Mouse (Mus musculus): Measurements from ENCODE around the gene Scaf4. TPM values are rescaled to one million over a fixed set of nuclear protein-coding genes. Genes with fewer than 3 reads are reported as not detected.

Gene Scaf4
- polyA plus RNA-seq, 1 experiment from 2014 or later: 29.4 TPM

DNA sequence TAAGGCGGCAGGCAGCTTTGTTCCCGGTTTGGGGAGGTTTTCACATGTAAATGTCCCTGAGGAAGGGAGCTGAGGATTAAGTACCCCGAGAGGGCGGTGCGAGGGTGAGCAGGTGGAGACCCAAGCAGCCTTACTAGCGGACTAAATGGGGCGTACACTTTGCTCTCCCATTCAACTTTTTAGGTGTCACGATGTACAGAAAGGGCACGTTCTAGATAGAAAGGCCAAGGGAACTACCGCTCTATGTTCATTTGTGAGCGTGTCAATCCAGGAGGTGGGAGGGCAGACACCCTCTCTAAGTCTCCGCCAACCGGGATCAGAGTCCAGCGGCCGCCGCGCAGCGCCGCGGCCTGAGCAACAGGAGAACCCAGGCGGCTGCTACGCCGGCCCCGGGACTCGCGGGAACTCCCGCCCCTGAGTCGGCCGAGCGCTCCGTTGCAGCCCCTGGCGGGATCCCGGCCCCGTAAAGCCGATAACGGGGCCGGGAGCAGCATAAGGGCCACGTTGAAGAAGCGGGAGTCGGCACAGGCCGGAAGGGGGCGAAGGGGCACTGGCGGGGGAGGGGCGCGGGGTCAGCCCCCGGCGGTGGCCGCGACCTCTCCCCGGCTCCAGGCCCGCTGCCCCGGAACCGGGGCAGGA lies 918 bp downstream of the Scaf4 start:
- no peaks in the 10 kb centered on the region for H3K27me3 ChIP-seq
- peak overlapping the region; percentile 97 for H3K9ac ChIP-seq (replicated peaks)
- H3K9me3 ChIP-seq: no peaks in the 10 kb centered on the region
- ATAC-seq: peak; percentile 1
- H3K4me1 ChIP-seq (replicated peaks): peaks cover 50% of the 10 kb centered on the region
- H3K36me3 ChIP-seq: no peaks in the 10 kb centered on the region
- under 1% methylated on average over 45 of the region's 53 CpGs for WGBS
- H3K4me2 ChIP-seq (replicated peaks): peak overlapping the region; percentile 92
- H3K4me3 ChIP-seq (replicated peaks): peak overlapping the region; percentile 100
- H3K27ac ChIP-seq: peak overlapping the region; percentile 97

DNA sequence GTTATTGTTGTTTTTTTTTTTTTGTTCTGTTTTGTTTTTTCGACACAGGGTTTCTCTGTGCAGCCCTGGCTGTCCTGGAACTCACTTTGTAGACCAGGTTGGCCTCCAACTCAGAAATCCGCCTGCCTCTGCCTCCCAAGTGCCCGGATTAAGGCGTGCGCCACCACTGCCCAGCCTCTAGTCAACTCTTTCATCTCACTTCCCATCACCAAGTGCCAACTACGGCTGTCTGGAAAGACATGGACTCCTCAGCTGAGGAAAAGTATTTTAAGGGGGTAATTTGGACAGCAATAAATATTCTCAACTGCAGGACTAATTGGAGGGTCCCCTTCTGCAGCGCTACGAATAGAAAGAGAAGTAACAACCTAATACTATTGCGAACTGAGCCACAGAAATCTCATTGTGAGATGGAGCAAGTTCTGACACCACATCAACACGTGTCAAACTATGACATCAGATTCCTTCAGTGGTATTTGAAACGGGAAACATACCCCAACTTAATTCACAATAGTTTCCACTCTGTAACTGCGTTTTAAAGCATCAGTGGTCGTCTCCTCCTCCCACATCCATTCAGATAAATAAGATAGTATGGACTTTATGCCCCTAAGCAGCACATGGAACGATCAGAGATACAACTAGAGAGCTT lies 1.6 kb downstream of the Scaf4 start:
- Histone ChIP-seq H3K9ac (replicated peaks) (peak overlapping the region; percentile 97), H3K4me3 (replicated peaks) (peak overlapping the region; percentile 100), H3K9me3 (no peaks in the 10 kb centered on the region), H3K4me2 (replicated peaks) (peak overlapping the region; percentile 92), H3K4me1 (replicated peaks) (peaks cover 50% of the 10 kb centered on the region), H3K36me3 (no peaks in the 10 kb centered on the region), H3K27ac (peak overlapping the region; percentile 97), H3K27me3 (no peaks in the 10 kb centered on the region)
- 30% methylated on average over 14 of the region's 14 CpGs for WGBS
- ATAC-seq: no peak

GRCm38 (mm10) chr16:90281406-90281805 lies 2.9 kb downstream of the Scaf4 start:
- Histone ChIP-seq H3K36me3 (no peaks in the 10 kb centered on the region), H3K9ac (replicated peaks) (no peak overlapping the region), H3K4me1 (replicated peaks) (peaks cover 50% of the 10 kb centered on the region), H3K9me3 (no peaks in the 10 kb centered on the region), H3K4me3 (replicated peaks) (no peak overlapping the region), H3K4me2 (replicated peaks) (no peak overlapping the region), H3K27me3 (no peaks in the 10 kb centered on the region), H3K27ac (no peak overlapping the region)
- ATAC-seq: no peak
- 94% methylated on average over 9 of the region's 9 CpGs for WGBS

DNA sequence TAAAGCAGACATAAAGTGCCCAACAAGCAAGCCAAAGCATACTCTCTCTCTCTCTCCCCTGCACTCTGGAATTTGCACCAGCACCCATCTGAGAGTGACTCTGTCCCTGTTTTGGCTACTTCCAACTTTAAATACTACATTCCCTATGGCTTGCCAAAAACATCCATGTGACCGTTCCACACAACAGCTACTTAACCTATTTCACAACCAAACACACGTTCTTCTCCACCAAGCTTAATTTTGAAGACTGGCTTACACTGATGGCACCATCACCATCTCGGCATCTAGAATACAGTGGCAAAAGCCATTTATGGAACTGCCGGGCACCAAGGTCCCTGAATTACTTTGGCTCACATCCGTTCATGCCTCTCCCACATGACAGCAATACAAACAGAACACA lies 3.3 kb downstream of the Scaf4 start:
- Histone ChIP-seq H3K4me2 (replicated peaks) (no peak overlapping the region), H3K27ac (no peak overlapping the region), H3K4me1 (replicated peaks) (peaks cover 50% of the 10 kb centered on the region), H3K27me3 (no peaks in the 10 kb centered on the region), H3K9me3 (no peaks in the 10 kb centered on the region), H3K36me3 (no peaks in the 10 kb centered on the region), H3K9ac (replicated peaks) (no peak overlapping the region), H3K4me3 (replicated peaks) (no peak overlapping the region)
- ATAC-seq: no peak
- WGBS: 91% methylated on average over 5 of the region's 5 CpGs

DNA sequence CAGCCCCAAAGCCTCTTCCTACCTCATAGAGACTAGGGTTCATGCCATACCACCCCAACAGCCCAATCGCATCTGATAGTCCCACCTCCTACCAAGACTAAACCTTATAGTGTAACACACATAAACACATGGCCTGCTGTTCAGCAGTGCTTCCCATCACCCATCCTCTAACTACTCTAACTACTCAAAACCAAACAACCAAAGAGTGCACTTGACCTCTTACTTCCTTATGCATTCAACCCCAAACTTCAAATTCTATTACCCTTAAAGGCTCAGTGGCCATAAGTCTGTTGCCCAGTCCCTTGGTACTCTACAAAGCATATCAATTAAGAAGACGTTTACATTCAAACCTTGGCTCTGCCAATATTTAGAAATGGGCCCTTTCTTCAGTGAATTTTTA lies 3.8 kb downstream of the Scaf4 start:
- Histone ChIP-seq H3K36me3 (no peaks in the 10 kb centered on the region), H3K27me3 (no peaks in the 10 kb centered on the region), H3K27ac (no peak overlapping the region), H3K4me3 (replicated peaks) (no peak overlapping the region), H3K9me3 (no peaks in the 10 kb centered on the region), H3K9ac (replicated peaks) (0 out of 2 replicates have a peak overlapping the region, but pooled peaks have one; percentile 10), H3K4me1 (replicated peaks) (peaks cover 50% of the 10 kb centered on the region), H3K4me2 (replicated peaks) (no peak overlapping the region)
- ATAC-seq: no peak
- WGBS: 76% methylated on average over 2 of the region's 2 CpGs

GRCm38 (mm10) chr16:90279058-90279457 lies 5.2 kb downstream of the Scaf4 start:
- ATAC-seq: no peak
- H3K36me3 ChIP-seq: no peaks in the 10 kb centered on the region
- no peak overlapping the region for H3K4me3 ChIP-seq (replicated peaks)
- peaks cover 42% of the 10 kb centered on the region for H3K4me1 ChIP-seq (replicated peaks)
- WGBS: 68% methylated on average over 6 of the region's 6 CpGs
- H3K27ac ChIP-seq: no peak overlapping the region
- H3K9ac ChIP-seq (replicated peaks): no peak overlapping the region
- no peaks in the 10 kb centered on the region for H3K27me3 ChIP-seq
- no peak overlapping the region for H3K4me2 ChIP-seq (replicated peaks)
- H3K9me3 ChIP-seq: no peaks in the 10 kb centered on the region

DNA sequence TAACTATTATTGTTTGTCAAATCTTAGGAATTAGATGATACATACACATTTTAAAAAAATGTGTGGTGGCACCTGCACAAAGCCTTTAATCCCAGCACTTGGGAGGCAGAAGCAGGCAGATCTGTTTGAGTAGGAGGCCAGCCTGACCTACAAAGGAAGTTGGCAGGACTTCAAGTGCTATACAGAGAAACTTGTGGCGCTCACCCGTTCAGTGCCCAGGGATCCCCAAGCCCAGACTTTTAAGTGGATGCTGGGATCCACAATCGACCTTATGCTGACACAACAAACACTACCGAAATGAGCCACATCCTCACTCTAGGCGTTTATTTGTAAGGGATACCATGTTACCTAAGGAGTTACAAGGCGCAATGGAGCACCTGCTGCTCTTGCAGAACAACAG lies 8.8 kb downstream of the Scaf4 start:
- Histone ChIP-seq H3K4me3 (replicated peaks) (no peak overlapping the region), H3K4me2 (replicated peaks) (no peak overlapping the region), H3K9me3 (no peaks in the 10 kb centered on the region), H3K9ac (replicated peaks) (no peak overlapping the region), H3K36me3 (no peaks in the 10 kb centered on the region), H3K27me3 (no peaks in the 10 kb centered on the region), H3K4me1 (replicated peaks) (peaks cover 15% of the 10 kb centered on the region), H3K27ac (no peak overlapping the region)
- 86% methylated on average over 6 of the region's 6 CpGs for WGBS
- no peak for ATAC-seq

DNA sequence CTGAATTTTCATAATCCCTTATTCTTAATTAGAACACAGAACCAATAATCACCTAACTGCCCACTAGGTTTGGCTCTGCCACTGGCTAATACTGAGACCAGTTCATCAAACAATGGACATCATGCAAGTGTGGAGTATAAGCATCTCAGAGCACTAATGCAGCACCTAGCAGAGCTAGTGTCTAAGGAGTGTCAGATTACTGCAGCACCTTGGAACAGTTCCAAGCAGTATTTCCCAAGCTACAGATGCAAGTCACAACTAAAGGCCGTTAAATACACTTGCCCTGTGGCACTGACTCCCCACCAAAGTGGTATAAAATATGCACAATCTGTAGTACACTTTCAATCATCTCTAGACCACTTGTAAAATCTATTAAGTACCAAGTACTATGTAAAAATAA lies 17.7 kb downstream of the Scaf4 start:
- Histone ChIP-seq H3K27ac (no peak overlapping the region), H3K4me2 (replicated peaks) (no peak overlapping the region), H3K27me3 (no peaks in the 10 kb centered on the region), H3K4me1 (replicated peaks) (0 out of 2 replicates have a peak, but pooled peaks cover 3% of the 10 kb centered on the region), H3K36me3 (peaks cover 3% of the 10 kb centered on the region), H3K9me3 (no peaks in the 10 kb centered on the region), H3K4me3 (replicated peaks) (no peak overlapping the region), H3K9ac (replicated peaks) (no peak overlapping the region)
- no peak for ATAC-seq
- WGBS: 46% methylated on average over 1 of the region's 1 CpGs

DNA sequence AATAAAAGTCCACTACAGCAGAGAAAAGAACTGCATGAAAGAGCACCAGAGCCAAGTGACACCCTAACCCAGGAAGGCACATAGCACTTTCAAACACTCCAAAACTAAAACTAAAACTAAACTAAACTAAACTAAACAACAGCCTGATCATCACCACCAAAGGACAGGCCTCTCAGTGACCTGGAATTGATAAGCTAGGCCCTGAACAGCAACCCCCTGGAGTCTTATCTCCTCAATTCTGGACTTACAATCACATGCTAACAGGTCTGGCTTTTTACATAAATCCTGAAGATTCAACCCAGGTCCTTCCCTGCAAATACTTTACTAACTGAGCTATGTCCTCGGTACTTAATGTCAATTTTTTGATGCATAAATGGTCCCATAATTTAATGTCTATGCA lies 19.2 kb downstream of the Scaf4 start:
- Histone ChIP-seq H3K9me3 (no peaks in the 10 kb centered on the region), H3K9ac (replicated peaks) (no peak overlapping the region), H3K4me2 (replicated peaks) (no peak overlapping the region), H3K4me3 (replicated peaks) (no peak overlapping the region), H3K27me3 (no peaks in the 10 kb centered on the region), H3K36me3 (peaks cover 18% of the 10 kb centered on the region), H3K4me1 (replicated peaks) (0 out of 2 replicates have a peak, but pooled peaks cover 3% of the 10 kb centered on the region), H3K27ac (no peak overlapping the region)
- WGBS: 74% methylated on average over 1 of the region's 1 CpGs
- no peak for ATAC-seq

- Histone ChIP-seq H3K27ac (no peak overlapping the region), H3K36me3 (peaks cover 29% of the 10 kb centered on the region), H3K9me3 (no peaks in the 10 kb centered on the region), H3K9ac (replicated peaks) (no peak overlapping the region), H3K4me3 (replicated peaks) (no peak overlapping the region), H3K27me3 (no peaks in the 10 kb centered on the region), H3K4me2 (replicated peaks) (no peak overlapping the region), H3K4me1 (replicated peaks) (0 out of 2 replicates have a peak, but pooled peaks cover 3% of the 10 kb centered on the region)
- ATAC-seq: no peak
- 74% methylated on average over 5 of the region's 5 CpGs for whole genome bisulfite sequencing
These were observed 20.3 kb downstream of the Scaf4 start for GRCm38 (mm10) chr16:90264021-90264420.

GRCm38 (mm10) chr16:90261791-90262190 lies 22.5 kb downstream of the Scaf4 start:
- no peak for ATAC-seq
- Histone ChIP-seq H3K4me3 (replicated peaks) (no peak overlapping the region), H3K9ac (replicated peaks) (no peak overlapping the region), H3K27me3 (no peaks in the 10 kb centered on the region), H3K27ac (no peak overlapping the region), H3K4me1 (replicated peaks) (0 out of 2 replicates have a peak, but pooled peaks cover 3% of the 10 kb centered on the region), H3K9me3 (no peaks in the 10 kb centered on the region), H3K4me2 (replicated peaks) (no peak overlapping the region), H3K36me3 (peaks cover 43% of the 10 kb centered on the region)
- WGBS: 100% methylated on average over 2 of the region's 2 CpGs

- peaks cover 53% of the 10 kb centered on the region for H3K36me3 ChIP-seq
- H3K4me2 ChIP-seq (replicated peaks): no peak overlapping the region
- no peak overlapping the region for H3K9ac ChIP-seq (replicated peaks)
- no peaks in the 10 kb centered on the region for H3K27me3 ChIP-seq
- 0 out of 2 replicates have a peak, but pooled peaks cover 3% of the 10 kb centered on the region for H3K4me1 ChIP-seq (replicated peaks)
- H3K9me3 ChIP-seq: no peaks in the 10 kb centered on the region
- no peak overlapping the region; the same call in 1 of the 2 replicates for H3K27ac ChIP-seq
- WGBS: 96% methylated on average over 4 of the region's 4 CpGs
- no peak for ATAC-seq
- H3K4me3 ChIP-seq (replicated peaks): no peak overlapping the region
These were observed 24.2 kb downstream of the Scaf4 start for GRCm38 (mm10) chr16:90260097-90260496.
